Mouse (Mus musculus) CH12.LX (cell line): ENCODE measurements around the gene Unkl. TPM values are rescaled to one million over a fixed set of nuclear protein-coding genes. Genes with fewer than 3 reads are reported as not detected.

Experiments
- DNase-seq: peaks from one replicate; pipeline ENCODE4 v3.0.0-alpha.2; 2013; ENCODE audit errors: extremely low read depth
- H3K27ac ChIP-seq: 2 replicates; pipeline ENCODE4 v1.5.1; 2012; ENCODE audit warnings: low read depth, mild to moderate bottlenecking, control low read depth, moderate library complexity; ENCODE audit not compliant: insufficient read depth
- H3K27me3 ChIP-seq: replicated peaks from 2 replicates; pipeline ENCODE3; 2012; ENCODE audit warnings: inconsistent platforms
- H3K36me3 ChIP-seq, 2 experiments: replicated peaks in 1 of 2; 2 replicates each; pipeline versions ENCODE3 to v1.6.1; 2012; ENCODE audit warnings: inconsistent platforms in 1 of 2, low read length in 1 of 2, mild to moderate bottlenecking in 1 of 2, mixed read lengths in 1 of 2, moderate library complexity in 1 of 2; ENCODE audit not compliant: control insufficient read depth in 1 of 2, insufficient read depth in 1 of 2
- H3K4me1 ChIP-seq, 2 experiments: 2 replicates each; pipeline ENCODE4 v1.6.1; 2012; ENCODE audit warnings: inconsistent platforms in 1 of 2, moderate library complexity in 1 of 2; ENCODE audit not compliant: insufficient read depth in 2 of 2, control insufficient read depth in 1 of 2
- H3K4me2 ChIP-seq: 2 replicates; pipeline ENCODE4 v1.6.1; 2012; ENCODE audit warnings: low read depth, mild to moderate bottlenecking, control low read depth; ENCODE audit not compliant: poor library complexity, insufficient read depth, severe bottlenecking
- H3K4me3 ChIP-seq, 3 experiments: fragments of 150-350 bp in 1 of 3; sonication (generic) in 1 of 3; replicated peaks in 1 of 3; 2 replicates each; pipeline versions ENCODE3 to v1.5.1; 2011 to 2012; ENCODE audit warnings: low read depth in 2 of 3, low read length in 2 of 3, mild to moderate bottlenecking in 2 of 3, moderate library complexity in 2 of 3, control low read depth in 1 of 3, improper control_type of control experiment in 1 of 3, inconsistent platforms in 1 of 3, mixed read lengths in 1 of 3; ENCODE audit not compliant: poor library complexity in 1 of 3
- H3K79me2 ChIP-seq: replicated peaks from 2 replicates; pipeline ENCODE4 v1.6.1; 2012; ENCODE audit warnings: mild to moderate bottlenecking, moderate library complexity; ENCODE audit not compliant: control insufficient read depth, poor library complexity, insufficient read depth, severe bottlenecking; ENCODE audit errors: extremely low read depth
- H3K9ac ChIP-seq: 2 replicates; pipeline ENCODE4 v1.6.1; 2012; ENCODE audit warnings: low read depth, mild to moderate bottlenecking, control low read depth, moderate library complexity; ENCODE audit not compliant: insufficient read depth
- H3K9me3 ChIP-seq: replicated peaks from 2 replicates; pipeline ENCODE3; 2012; ENCODE audit warnings: low read length, inconsistent platforms, mixed read lengths
- CHD2 ChIP-seq: IDR thresholded peaks from 2 replicates; pipeline ENCODE4 v1.6.1; 2011; ENCODE audit warnings: low read length, improper control_type of control experiment
- CTCF ChIP-seq, 2 experiments: IDR thresholded peaks in 1 of 2; conservative IDR thresholded peaks in 1 of 2; 2 replicates each; pipeline ENCODE4 v1.5.1; 2011 to 2012; ENCODE audit warnings: low read depth in 2 of 2, low read length in 2 of 2, improper control_type of control experiment in 1 of 2, inconsistent platforms in 1 of 2, mild to moderate bottlenecking in 1 of 2, moderate library complexity in 1 of 2
- E2F4 ChIP-seq: IDR thresholded peaks from 2 replicates; pipeline ENCODE4 v1.6.1; 2011; ENCODE audit warnings: low read depth, low read length, improper control_type of control experiment; ENCODE audit not compliant: insufficient replicate concordance
- ELF1 ChIP-seq: IDR thresholded peaks from 2 replicates; pipeline ENCODE4 v1.6.1; 2014; ENCODE audit warnings: low read depth, mild to moderate bottlenecking, inconsistent platforms, low read length, improper control_type of control experiment
- ETS1 ChIP-seq: conservative IDR thresholded peaks from 2 replicates; pipeline ENCODE4 v1.6.1; 2012; ENCODE audit warnings: low read depth, mild to moderate bottlenecking, inconsistent platforms, low read length, improper control_type of control experiment, moderate library complexity
- HCFC1 ChIP-seq: IDR thresholded peaks from 2 replicates; pipeline ENCODE4 v1.6.1; 2012; ENCODE audit warnings: low read depth, mild to moderate bottlenecking, inconsistent platforms, low read length, improper control_type of control experiment
- IRF4 ChIP-seq: IDR thresholded peaks from 2 replicates; pipeline ENCODE4 v1.6.1; 2014; ENCODE audit warnings: low read depth, mild to moderate bottlenecking, inconsistent platforms, low read length, improper control_type of control experiment
- JUN ChIP-seq: IDR thresholded peaks from 2 replicates; pipeline ENCODE4 v1.6.1; 2011; ENCODE audit warnings: low read depth, mild to moderate bottlenecking, low read length, improper control_type of control experiment, moderate library complexity; ENCODE audit not compliant: insufficient read depth
- JUND ChIP-seq: conservative IDR thresholded peaks from 2 replicates; pipeline ENCODE4 v1.6.1; 2011; ENCODE audit warnings: low read depth, low read length, improper control_type of control experiment
- KAT2A ChIP-seq: IDR thresholded peaks from 2 replicates; pipeline ENCODE4 v1.6.1; 2012; ENCODE audit warnings: low read length, improper control_type of control experiment, inconsistent platforms; ENCODE audit not compliant: insufficient replicate concordance
- MAFK ChIP-seq: IDR thresholded peaks from 2 replicates; pipeline ENCODE4 v1.6.1; 2011; ENCODE audit warnings: low read length, improper control_type of control experiment; ENCODE audit not compliant: insufficient replicate concordance
- MAX ChIP-seq: IDR thresholded peaks from 2 replicates; pipeline ENCODE4 v1.6.1; 2011; ENCODE audit warnings: low read length, improper control_type of control experiment
- MAZ ChIP-seq: IDR thresholded peaks from 2 replicates; pipeline ENCODE4 v1.6.1; 2012; ENCODE audit warnings: low read depth, mild to moderate bottlenecking, inconsistent platforms, low read length, improper control_type of control experiment, moderate library complexity
- NELFE ChIP-seq: IDR thresholded peaks from 2 replicates; pipeline ENCODE4 v1.6.1; 2011; ENCODE audit warnings: low read depth, low read length, improper control_type of control experiment
- NRF1 ChIP-seq: IDR thresholded peaks from 2 replicates; pipeline ENCODE4 v1.6.1; 2014; ENCODE audit warnings: low read depth, mild to moderate bottlenecking, inconsistent platforms, low read length, improper control_type of control experiment, moderate library complexity
- PAX5 ChIP-seq: IDR thresholded peaks from 2 replicates; pipeline ENCODE4 v1.6.1; 2012; ENCODE audit warnings: low read length, inconsistent platforms, mixed read lengths
- POLR2A ChIP-seq: IDR thresholded peaks from 2 replicates; pipeline ENCODE4 v1.6.1; 2011; ENCODE audit warnings: low read depth, mild to moderate bottlenecking, improper control_type of control experiment, low read length
- POLR2AphosphoS2 ChIP-seq: IDR thresholded peaks from 2 replicates; pipeline ENCODE4 v1.6.1; 2011; ENCODE audit warnings: low read depth, low read length, improper control_type of control experiment
- RAD21 ChIP-seq: IDR thresholded peaks from 2 replicates; pipeline ENCODE4 v1.6.1; 2011; ENCODE audit warnings: low read depth, mild to moderate bottlenecking, low read length, improper control_type of control experiment, moderate library complexity
- SIN3A ChIP-seq: IDR thresholded peaks from 2 replicates; pipeline ENCODE4 v1.6.1; 2012; ENCODE audit warnings: low read length, improper control_type of control experiment, inconsistent platforms
- TCF12 ChIP-seq: IDR thresholded peaks from 2 replicates; pipeline ENCODE4 v1.6.1; 2014; ENCODE audit warnings: low read depth, mild to moderate bottlenecking, inconsistent platforms, low read length, improper control_type of control experiment
- USF1 ChIP-seq: IDR thresholded peaks from 2 replicates; pipeline ENCODE4 v1.6.1; 2014; ENCODE audit warnings: low read depth, mild to moderate bottlenecking, inconsistent platforms, low read length, improper control_type of control experiment
- ZKSCAN1 ChIP-seq: IDR thresholded peaks from 2 replicates; pipeline ENCODE4 v1.6.1; 2012; ENCODE audit warnings: low read depth, inconsistent platforms, low read length, improper control_type of control experiment, borderline replicate concordance
- ZMIZ1 ChIP-seq: IDR thresholded peaks from 2 replicates; pipeline ENCODE4 v1.6.1; 2012; ENCODE audit warnings: low read depth, mild to moderate bottlenecking, inconsistent platforms, low read length, improper control_type of control experiment
- ZNF384 ChIP-seq: IDR thresholded peaks from 2 replicates; pipeline ENCODE4 v1.6.1; 2012; ENCODE audit warnings: low read depth, low read length, improper control_type of control experiment, inconsistent platforms
- dilution Hi-C: fragments of 300-500 bp; cut with MboI; formaldehyde crosslinking; loops from 2 replicates; pipeline ENCODE4 v1.14.3; 2020; ENCODE audit warnings: low sequenced_read_pairs; ENCODE audit not compliant: extremely low pct_unique_long_range_greater_than_20kb, extremely low pct_ligation_motif_present
- in situ Hi-C: fragments of 300-500 bp; cut with MboI; formaldehyde crosslinking; loops from 3 replicates; pipeline ENCODE4 v1.14.3; 2019; ENCODE audit warnings: low sequenced_read_pairs, low pct_ligation_motif_present, low pct_unique_long_range_greater_than_20kb, mixed read lengths
- polyA plus RNA-seq: library from polyadenylated mRNA; unstranded; fragments of >175 nt; gene quantifications from 2 replicates; pipeline ENCODE4 v1.2.1, GENCODE M21; 2012; ENCODE audit warnings: low read depth; ENCODE audit not compliant: insufficient read length
- total RNA-seq, 2 experiments: library from RNA; depleted of rRNA; stranded (reverse); fragments of 300-350 nt in 1 of 2; fragments of >200 nt in 1 of 2; gene quantifications; 2 replicates each; pipeline ENCODE4 v1.2.3; 2012 to 2014

Gene Unkl
- total and polyA plus RNA-seq, 3 experiments, result 12.0 to 17.2 (median 14.3) TPM

DNA sequence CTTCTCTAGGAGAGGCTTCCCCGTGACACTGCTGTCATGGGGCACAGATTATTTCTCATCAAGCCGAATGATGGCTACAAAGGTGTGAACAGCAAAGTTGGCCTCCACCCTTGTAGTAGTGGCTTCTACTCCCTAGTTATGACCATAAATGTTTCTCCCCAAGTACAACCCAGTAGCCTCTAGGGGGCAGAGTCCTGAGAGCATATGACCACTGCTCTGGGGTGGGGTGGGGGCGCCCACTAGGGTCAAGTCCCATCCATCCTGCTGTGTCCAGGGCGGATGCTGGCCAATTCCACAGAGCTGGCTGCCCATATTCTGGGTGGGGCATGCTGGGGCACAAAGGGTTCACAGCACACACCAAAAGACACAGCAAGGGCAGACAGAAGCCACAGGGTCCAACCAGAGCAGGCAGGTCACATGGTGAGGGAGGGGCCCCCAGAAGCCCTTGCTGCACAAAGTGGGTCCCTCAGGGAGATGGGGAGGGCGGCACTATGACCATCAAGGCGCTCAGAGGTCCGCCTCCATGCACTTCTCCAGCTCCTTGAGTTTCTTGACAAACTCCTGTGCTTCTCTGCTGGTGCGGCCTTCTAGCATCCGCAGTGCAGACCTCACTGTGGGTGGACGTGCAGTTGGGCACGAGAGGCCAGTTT lies 55.1 kb downstream of the Unkl start:
- in situ Hi-C loops (no loop called here), dilution Hi-C loops (no loop called here)
- Histone ChIP-seq H3K27ac (no peak overlapping the region), H3K36me3 (peaks cover 35 to 54% of the 10 kb centered on the region in 2 experiments), H3K4me3 (no peak overlapping the region), H3K27me3 (no peaks in the 10 kb centered on the region), H3K4me1 (peaks cover 7 to 18% of the 10 kb centered on the region in 2 experiments; a peak in 2 of 4 replicates), H3K4me2 (no peak overlapping the region), H3K79me2 (peaks cover 17% of the 10 kb centered on the region), H3K9me3 (no peaks in the 10 kb centered on the region), H3K9ac (no peak overlapping the region)
- DNase-seq, result no peak
- TF ChIP-seq TCF12 (no peak), MAZ (no peak), POLR2A (no peak), MAFK (no peak), RAD21 (no peak; the same call in 1 of the 2 replicates), ELF1 (no peak), IRF4 (no peak), CTCF (conservative IDR thresholded peaks at IDR 0.05 in 1 of 2, IDR thresholded peaks at IDR 0.05 in 1 of 2; ENCODE audit: low read depth in 2 of 2, low read length in 2 of 2) (peak in 1 of 2 experiments; percentile 50; a peak in 2 of 4 replicates)

DNA sequence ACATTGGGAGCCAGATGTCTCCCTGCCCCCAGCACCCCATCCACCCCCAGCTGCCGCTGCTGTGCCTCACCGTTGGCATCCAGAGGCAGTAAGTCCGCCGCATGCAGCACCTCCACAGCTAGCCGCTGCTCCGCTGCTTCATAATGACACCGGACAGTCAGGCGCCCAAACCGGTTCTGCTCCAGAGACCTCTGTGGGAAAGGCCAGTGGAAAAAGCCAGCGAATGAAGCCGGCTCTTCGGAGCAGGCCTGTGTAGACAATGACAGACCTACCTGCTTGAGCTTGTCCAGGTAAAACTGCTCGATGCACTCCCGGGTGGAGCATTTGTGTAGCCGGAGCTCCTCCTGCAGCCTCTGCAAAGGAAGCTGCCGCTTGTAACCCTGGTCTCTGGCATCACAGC lies 56.0 kb downstream of the Unkl start:
- Histone ChIP-seq H3K79me2 (peaks cover 17% of the 10 kb centered on the region), H3K27me3 (no peaks in the 10 kb centered on the region), H3K9ac (no peak overlapping the region), H3K4me2 (no peak overlapping the region), H3K4me3 (no peak overlapping the region), H3K4me1 (peaks cover 7 to 14% of the 10 kb centered on the region in 2 experiments; a peak in 2 of 4 replicates), H3K36me3 (peaks cover 35 to 54% of the 10 kb centered on the region in 2 experiments), H3K9me3 (no peaks in the 10 kb centered on the region)
- DNase-seq, result no peak
- dilution Hi-C loops (no loop called here), in situ Hi-C loops (no loop called here)
- TF ChIP-seq PAX5, result no peak
- TF ChIP-seq ZKSCAN1, result no peak
- TF ChIP-seq HCFC1, result no peak
- TF ChIP-seq SIN3A, result no peak
- no peak for TF ChIP-seq MAX
- TF ChIP-seq JUND, result no peak
- no peak for TF ChIP-seq USF1
- no peak for TF ChIP-seq IRF4
- TF ChIP-seq ETS1, result no peak
- TF ChIP-seq CHD2, result no peak
- no peak for TF ChIP-seq MAZ
- no peak for TF ChIP-seq ZNF384
- no peak for TF ChIP-seq NELFE
- TF ChIP-seq NRF1, result no peak
- no peak for TF ChIP-seq JUN
- TF ChIP-seq KAT2A, result no peak
- TF ChIP-seq E2F4, result no peak
- TF ChIP-seq CTCF (conservative IDR thresholded peaks at IDR 0.05 in 1 of 2, IDR thresholded peaks at IDR 0.05 in 1 of 2; ENCODE audit: low read depth in 2 of 2, low read length in 2 of 2), result no peak
- no peak for TF ChIP-seq ZMIZ1
- no peak for TF ChIP-seq POLR2AphosphoS2
- TF ChIP-seq, all 38 proteins: peak for 0
- H3K27ac ChIP-seq, result no peak overlapping the region
